In the genomic region with DNA sequence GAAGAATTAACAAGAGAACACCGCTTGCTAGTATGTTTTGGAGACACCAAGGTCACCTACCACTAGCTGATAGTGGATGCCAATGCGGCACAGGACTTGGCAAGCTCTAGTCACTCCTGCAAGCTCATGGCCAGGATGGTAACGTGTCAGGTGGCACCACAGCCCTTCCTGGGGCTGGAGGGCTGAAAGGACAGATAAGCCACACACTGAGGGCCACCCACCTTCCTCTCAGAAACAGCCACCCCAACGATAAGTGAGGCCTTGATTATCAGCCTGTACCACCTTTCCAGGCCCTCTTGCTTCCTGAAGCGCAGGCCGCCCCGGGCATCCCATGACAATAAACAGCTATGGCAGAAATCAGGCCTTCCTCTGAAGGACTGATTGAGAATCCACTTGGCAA, we compare ENCODE assay signal across 9 mouse cellular contexts. TPM values are rescaled to one million over a fixed set of nuclear protein-coding genes. Genes with fewer than 3 reads are reported as not detected.
DNase-seq lines count a peak whose midpoint lies in the region; ATAC-seq and TF ChIP-seq lines count a peak whose summit lies in the region.
"Had no signal": no experiment of that assay in that cellular context is flagged by ENCODE, and none has a peak within 500 bp of the region (broad histone marks: within the 10 kb centered on the region; RNA-seq: fewer than 3 reads in every experiment).

No protein-coding gene starts in this region.

- peak overlapping the region; percentile 21; the same call in 1 of the 2 replicates for H3K27ac ChIP-seq in lung, embryonic 14.5 days (ENCODE audit: low read depth)
- H3K27ac ChIP-seq in heart, adult 2 months: peak overlapping the region; percentile 77
- H3K27ac ChIP-seq in liver, adult 2 months (replicated peaks; ENCODE audit: insufficient read depth, low read depth, low read length): no peak overlapping the region
- H3K27ac ChIP-seq in hindbrain, embryonic 13.5 days: no peak overlapping the region

- H3K4me2 ChIP-seq in lung, embryonic 14.5 days: no peak overlapping the region
- no peak overlapping the region for H3K4me2 ChIP-seq in hindbrain, embryonic 13.5 days

- H3K27me3 ChIP-seq in lung, embryonic 14.5 days (ENCODE audit: insufficient read depth, low read length): no peaks in the 10 kb centered on the region
- no peaks in the 10 kb centered on the region for H3K27me3 ChIP-seq in heart, adult 2 months (ENCODE audit: control insufficient read depth, insufficient read depth, low read length)
- no peaks in the 10 kb centered on the region for H3K27me3 ChIP-seq in liver, adult 2 months (ENCODE audit: control insufficient read depth, insufficient read depth, low read length)
- H3K27me3 ChIP-seq in hindbrain, embryonic 13.5 days: peaks cover 4% of the 10 kb centered on the region; the same call in 1 of the 2 replicates

- no peak for TF ChIP-seq CTCF in lung, embryonic 14.5 days (IDR thresholded peaks at IDR 0.05; ENCODE audit: low read depth)
- TF ChIP-seq CTCF in heart, adult 2 months (IDR thresholded peaks at IDR 0.05): no peak
- TF ChIP-seq CTCF in liver, adult 2 months (IDR thresholded peaks at IDR 0.05; ENCODE audit: low read depth, low read length): no peak

- no peak for ATAC-seq in lung, embryonic 14.5 days (ENCODE audit: insufficient read depth)
- ATAC-seq in hindbrain, embryonic 13.5 days (ENCODE audit: low FRiP score): no peak
- no peak for ATAC-seq in activated CD4-positive, CD25-positive, alpha-beta regulatory T cell, adult 4 months
- ATAC-seq: lung, postnatal 0 days had no signal

- peak; percentile 84 for TF ChIP-seq EP300 in heart, adult 2 months (IDR thresholded peaks at IDR 0.05; ENCODE audit: insufficient read depth, low read depth, low read length)

- TF ChIP-seq POLR2A in heart, adult 2 months (IDR thresholded peaks at IDR 0.05; ENCODE audit: insufficient read depth, low read depth, low read length): peak; percentile 53; the same call in 1 of the 2 replicates
- TF ChIP-seq POLR2A in liver, adult 2 months (IDR thresholded peaks at IDR 0.05; ENCODE audit: extremely low read depth, insufficient read depth, low read length): no peak

- H3K79me2 ChIP-seq in heart, adult 2 months (replicated peaks; ENCODE audit: control insufficient read depth, insufficient read depth, low read length): peaks cover 5% of the 10 kb centered on the region; the same call in 1 of the 2 replicates
- no peaks in the 10 kb centered on the region; the same call in 1 of the 2 replicates for H3K79me2 ChIP-seq in liver, adult 2 months (ENCODE audit: control insufficient read depth, insufficient read depth, low read length)

- no peak for DNase-seq in lung, embryonic 14.5 days
- DNase-seq in lung, postnatal 10 days: no peak
- DNase-seq in heart, adult 2 months: peak; percentile 53 to 76
- peak; percentile 51 for DNase-seq in liver, adult 2 months (ENCODE audit: extremely low read depth, low read depth, low spot score)
- DNase-seq in spleen, postnatal 4 days (ENCODE audit: low spot score in 2 of 2): peak; percentile 82 to 84
- DNase-seq in right cerebral cortex, postnatal 25 days: no peak

- peaks cover 53% of the 10 kb centered on the region for H3K36me3 ChIP-seq in lung, embryonic 14.5 days (ENCODE audit: insufficient read depth)
- H3K36me3 ChIP-seq in heart, adult 2 months (ENCODE audit: control insufficient read depth, insufficient read depth, low read length): peaks cover 4% of the 10 kb centered on the region; the same call in 1 of the 2 replicates
- no peaks in the 10 kb centered on the region; the same call in 1 of the 2 replicates for H3K36me3 ChIP-seq in liver, adult 2 months (ENCODE audit: control insufficient read depth, insufficient read depth, low read length)
- peaks cover 70% of the 10 kb centered on the region for H3K36me3 ChIP-seq in hindbrain, embryonic 13.5 days

- intact Hi-C loops in heart, adult 2 months (cut with DNase I): no loop called here

- WGBS in lung, embryonic 14.5 days: 90% methylated on average over 7 of the region's 7 CpGs
- WGBS in heart, adult 2 months: 62% methylated on average over 7 of the region's 7 CpGs
- 67% methylated on average over 7 of the region's 7 CpGs for WGBS in liver, adult 2 months
- WGBS in hindbrain, embryonic 13.5 days: 96% methylated on average over 7 of the region's 7 CpGs

- H3K4me3 ChIP-seq in lung, embryonic 14.5 days (ENCODE audit: low read depth, low read length): no peak overlapping the region
- no peak overlapping the region for H3K4me3 ChIP-seq in heart, adult 2 months
- no peak overlapping the region for H3K4me3 ChIP-seq in liver, adult 2 months (ENCODE audit: insufficient read depth, low read depth, low read length)
- H3K4me3 ChIP-seq in hindbrain, embryonic 13.5 days: no peak overlapping the region

- H3K9ac ChIP-seq in lung, embryonic 14.5 days: no peak overlapping the region
- no peak overlapping the region for H3K9ac ChIP-seq in heart, adult 2 months (ENCODE audit: low read depth, low read length)
- H3K9ac ChIP-seq in liver, adult 2 months (ENCODE audit: low read depth, low read length): no peak overlapping the region
- H3K9ac ChIP-seq in hindbrain, embryonic 13.5 days: no peak overlapping the region

- H3K9me3 ChIP-seq in lung, embryonic 14.5 days (ENCODE audit: low read depth, low read length): no peaks in the 10 kb centered on the region
- H3K9me3 ChIP-seq in hindbrain, embryonic 13.5 days: no peaks in the 10 kb centered on the region

- H3K4me1 ChIP-seq in lung, embryonic 14.5 days (ENCODE audit: insufficient read depth): no peaks in the 10 kb centered on the region; the same call in 1 of the 2 replicates
- H3K4me1 ChIP-seq in heart, adult 2 months (ENCODE audit: control insufficient read depth, insufficient read depth, low read length): peaks cover 6% of the 10 kb centered on the region
- peaks cover 5% of the 10 kb centered on the region for H3K4me1 ChIP-seq in liver, adult 2 months (ENCODE audit: control insufficient read depth, insufficient read depth, low read length)
- peaks cover 15% of the 10 kb centered on the region for H3K4me1 ChIP-seq in hindbrain, embryonic 13.5 days (replicated peaks)

RNA-seq across cellular contexts. Expression of gene Ankrd9, which starts 4.5 kb away (rescaled TPM):
- 11.2 and 14.2 TPM in 2 replicates for polyA plus RNA-seq in lung, embryonic 14.5 days (2014; fragmentation: Nextera tagmentation; extraction: Ambion mirVana)
- total RNA-seq in heart, adult 2 months (2021): 10 to 100 TPM; 59.3 to 84.2 TPM
- 80.5 and 93.2 TPM in 2 replicates for polyA plus RNA-seq in heart, adult 2 months (2012; rRNA removed)
- total RNA-seq in liver, adult 2 months (2014; rRNA removed): 0.94 and 1.4 TPM in 2 replicates
- polyA plus RNA-seq in liver, adult 2 months (2012; rRNA removed): 10.5 and 12.8 TPM in 2 replicates
- 6.8 and 7.5 TPM in 2 replicates for polyA plus RNA-seq in hindbrain, embryonic 13.5 days (2015; fragmentation: Nextera tagmentation; extraction: Ambion mirVana)
- polyA plus RNA-seq in activated CD4-positive, CD25-positive, alpha-beta regulatory T cell, adult 4 months (2017; shearing (Covaris generic)): 1 to 10 TPM in 1 of 2 experiments, under 1 TPM in 1; 0.74 to 1.2 TPM

Comparison
In these comparisons a context has a peak if more than half of its experiments do, and no peak if none do; other contexts are left out.
1. DNase-seq: peak in heart, adult 2 months (2 of 2), liver, adult 2 months (single experiment) and spleen, postnatal 4 days (2 of 2); none in lung, embryonic 14.5 days (single experiment), lung, postnatal 10 days (single experiment) and right cerebral cortex, postnatal 25 days (single experiment).
2. H3K27ac ChIP-seq: peak in lung, embryonic 14.5 days (single experiment) and heart, adult 2 months (single experiment); none in liver, adult 2 months (single experiment) and hindbrain, embryonic 13.5 days (single experiment).